Comparison of ENCODE assay signal across 13 mouse cellular contexts in genomic region chr13:110540543-110541265, GRCm38 (mm10).
DNase-seq lines count a peak whose midpoint lies in the region; ATAC-seq lines count a peak whose summit lies in the region.
"Had no signal": no experiment of that assay in that cellular context is flagged by ENCODE, and none has a peak within 500 bp of the region (broad histone marks: within the 10 kb centered on the region; RNA-seq: fewer than 3 reads in every experiment).

No protein-coding gene starts in this region.

- ATAC-seq in neural tube, embryonic 12.5 days (ENCODE audit: low FRiP score, low read depth), result 0 out of 2 replicates have a peak, but pooled peaks have one; percentile 48
- ATAC-seq in neural tube, embryonic 15.5 days (ENCODE audit: low FRiP score), result no peak
- no peak for ATAC-seq in liver, embryonic 12.5 days

- no peak overlapping the region for H3K9ac ChIP-seq in neural tube, embryonic 12.5 days
- no peak overlapping the region for H3K9ac ChIP-seq in neural tube, embryonic 15.5 days (replicated peaks)
- no peak overlapping the region for H3K9ac ChIP-seq in liver, embryonic 12.5 days
- H3K9ac ChIP-seq: heart, embryonic 12.5 days; limb, embryonic 13.5 days had no signal

- peak; percentile 8 for DNase-seq in embryo, embryonic 10.5 days (ENCODE audit: low spot score)
- DNase-seq in embryo, embryonic 10 days (ENCODE audit: low spot score), result no peak
- peak; percentile 56 to 73 for DNase-seq in left cerebral cortex, adult 9 months (ENCODE audit: low spot score in 2 of 2)
- DNase-seq in right cerebral cortex, postnatal 36 days (ENCODE audit: low spot score in 2 of 2), result peak; percentile 46 to 77
- no peak for DNase-seq in embryo, embryonic 11 days
- DNase-seq: adrenal gland, postnatal 25 days; cerebellum, postnatal 14 days; lung, postnatal 14 days had no signal

- no peaks in the 10 kb centered on the region for H3K36me3 ChIP-seq in neural tube, embryonic 12.5 days
- H3K36me3 ChIP-seq in neural tube, embryonic 15.5 days, result no peaks in the 10 kb centered on the region
- no peaks in the 10 kb centered on the region for H3K36me3 ChIP-seq in liver, embryonic 12.5 days
- H3K36me3 ChIP-seq: heart, embryonic 12.5 days; limb, embryonic 13.5 days had no signal

- WGBS in neural tube, embryonic 12.5 days, result 57% methylated on average over 13 of the region's 13 CpGs
- 46% methylated on average over 13 of the region's 13 CpGs for whole genome bisulfite sequencing in neural tube, embryonic 15.5 days
- WGBS in liver, embryonic 12.5 days (ENCODE audit: insufficient replicate concordance), result 77% methylated on average over 13 of the region's 13 CpGs

- no peaks in the 10 kb centered on the region for H3K27me3 ChIP-seq in neural tube, embryonic 12.5 days (replicated peaks)
- no peaks in the 10 kb centered on the region for H3K27me3 ChIP-seq in neural tube, embryonic 15.5 days (replicated peaks)
- no peaks in the 10 kb centered on the region for H3K27me3 ChIP-seq in liver, embryonic 12.5 days (replicated peaks)
- H3K27me3 ChIP-seq: heart, embryonic 12.5 days; limb, embryonic 13.5 days had no signal

- H3K4me2 ChIP-seq in neural tube, embryonic 12.5 days (replicated peaks), result no peak overlapping the region
- no peak overlapping the region for H3K4me2 ChIP-seq in neural tube, embryonic 15.5 days
- H3K4me2 ChIP-seq in liver, embryonic 12.5 days, result no peak overlapping the region
- H3K4me2 ChIP-seq: heart, embryonic 12.5 days; limb, embryonic 13.5 days had no signal

- H3K9me3 ChIP-seq in neural tube, embryonic 12.5 days, result no peaks in the 10 kb centered on the region
- no peaks in the 10 kb centered on the region for H3K9me3 ChIP-seq in neural tube, embryonic 15.5 days (replicated peaks)
- no peaks in the 10 kb centered on the region for H3K9me3 ChIP-seq in liver, embryonic 12.5 days (replicated peaks)
- H3K9me3 ChIP-seq: heart, embryonic 12.5 days; limb, embryonic 13.5 days had no signal

- H3K4me3 ChIP-seq in neural tube, embryonic 12.5 days, result no peak overlapping the region
- H3K4me3 ChIP-seq in neural tube, embryonic 15.5 days (replicated peaks), result no peak overlapping the region
- no peak overlapping the region for H3K4me3 ChIP-seq in liver, embryonic 12.5 days
- H3K4me3 ChIP-seq: heart, embryonic 12.5 days; limb, embryonic 13.5 days had no signal

- H3K4me1 ChIP-seq in neural tube, embryonic 12.5 days, result no peaks in the 10 kb centered on the region
- 0 out of 2 replicates have a peak, but pooled peaks cover 3% of the 10 kb centered on the region for H3K4me1 ChIP-seq in neural tube, embryonic 15.5 days
- no peaks in the 10 kb centered on the region for H3K4me1 ChIP-seq in liver, embryonic 12.5 days

- H3K27ac ChIP-seq in neural tube, embryonic 12.5 days, result no peak overlapping the region
- H3K27ac ChIP-seq in neural tube, embryonic 15.5 days (replicated peaks), result no peak overlapping the region
- H3K27ac ChIP-seq in liver, embryonic 12.5 days, result no peak overlapping the region
- H3K27ac ChIP-seq: limb, embryonic 13.5 days had no signal

Comparison
In these comparisons a context has a peak if more than half of its experiments do, and no peak if none do; other contexts are left out.
1. DNase-seq: peak in embryo, embryonic 10.5 days (single experiment), left cerebral cortex, adult 9 months (2 of 2) and right cerebral cortex, postnatal 36 days (2 of 2); none in embryo, embryonic 10 days (single experiment) and embryo, embryonic 11 days (single experiment).